Mouse (Mus musculus) A20 (cell line): ENCODE measurements around the gene Lrrc19.

Experiments used
- DNase-seq: peaks from one replicate; pipeline ENCODE4 v3.0.0-alpha.2; 2011; ENCODE audit warnings: low read depth, low spot score

Gene Lrrc19

GRCm38 (mm10) chr4:94591765-94592381 lies 58.1 kb downstream of the Lrrc19 start:
- DNase-seq: no peak
